Mouse (Mus musculus) spleen, adult 2 months (tissue): ENCODE results near the gene Dnmt3l.

Experiments used
- CTCF ChIP-seq: fragments of 200-500 bp; IDR thresholded peaks from 2 replicates; pipeline ENCODE4 v1.5.1; 2011; ENCODE audit warnings: mild to moderate bottlenecking, inconsistent platforms; ENCODE audit not compliant: insufficient read depth, insufficient read length, insufficient replicate concordance; ENCODE audit errors: extremely low read depth
- POLR2A ChIP-seq: fragments of 200-500 bp; IDR thresholded peaks from 2 replicates; pipeline ENCODE4 v1.6.1; 2011; ENCODE audit warnings: low read depth, low read length, inconsistent platforms

- TF ChIP-seq POLR2A = no peak
- TF ChIP-seq CTCF = no peak
Measured at GRCm38 (mm10) chr10:78057056-78057455, 15.3 kb downstream of the Dnmt3l start.
